Mouse (Mus musculus): ENCODE data around the gene Astn2. TPM values are rescaled to one million over a fixed set of nuclear protein-coding genes. Genes with fewer than 3 reads are reported as not detected.

Astn2 gene
- 0.92 and 0.97 TPM in 2 replicates for polyA plus RNA-seq (2015; fragmentation: Nextera tagmentation; extraction: Ambion mirVana)

DNA sequence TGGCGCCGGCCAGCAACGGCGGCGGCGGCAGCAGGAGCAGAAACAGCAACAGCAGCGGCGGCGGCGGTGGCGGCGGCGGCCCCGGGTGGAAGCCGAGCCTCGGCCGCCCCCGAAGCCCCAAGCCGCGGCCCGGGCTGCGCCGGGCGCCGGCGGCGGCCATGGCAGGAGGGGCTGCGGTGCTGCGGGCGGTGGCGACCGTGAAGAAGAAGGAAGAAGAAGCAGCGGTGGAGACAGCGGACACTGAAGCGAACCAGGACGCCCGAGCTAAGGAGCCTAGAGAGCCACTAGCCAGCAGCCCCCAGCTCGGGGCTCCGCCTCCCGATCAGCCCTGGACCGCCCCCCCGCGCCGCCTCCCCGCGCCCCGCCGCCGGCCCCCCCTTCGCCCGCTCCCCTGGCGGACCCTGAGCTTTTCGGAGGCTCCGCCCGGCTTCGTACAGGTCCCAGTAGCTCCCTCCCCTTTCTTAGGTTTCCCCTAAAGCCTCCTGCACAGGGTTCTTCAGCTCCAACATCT, at the start of gene Astn2:
Astn2 (minus strand) TSS at position 411 of the 511 bp plus-strand sequence.
- no peaks in the 10 kb centered on the region for H3K36me3 ChIP-seq
- H3K4me1 ChIP-seq: peaks cover 13% of the 10 kb centered on the region; the same call in 1 of the 2 replicates
- ATAC-seq (ENCODE audit: borderline replicate concordance, extremely low read depth, low FRiP score, low TSS enrichment): peak; percentile 66
- H3K4me3 ChIP-seq: peak within 1 kb of the TSS; percentile 66
- H3K27ac ChIP-seq: no peak within 1 kb of the TSS
- WGBS: under 1% methylated on average over 22 of the region's 56 CpGs
- peak within 1 kb of the TSS; percentile 41 for H3K9ac ChIP-seq
- no peaks in the 10 kb centered on the region for H3K9me3 ChIP-seq
- H3K4me2 ChIP-seq: peak within 1 kb of the TSS; percentile 96
- peaks cover 47% of the 10 kb centered on the region for H3K27me3 ChIP-seq

- no peaks in the 10 kb centered on the region for H3K27me3 ChIP-seq
- no peak overlapping the region for H3K9ac ChIP-seq
- H3K4me2 ChIP-seq: no peak overlapping the region
- no peaks in the 10 kb centered on the region for H3K36me3 ChIP-seq
- H3K4me3 ChIP-seq: no peak overlapping the region
- H3K9me3 ChIP-seq: no peaks in the 10 kb centered on the region
- no peak for ATAC-seq (ENCODE audit: borderline replicate concordance, extremely low read depth, low FRiP score, low TSS enrichment)
- WGBS: 28% methylated on average over 3 of the region's 3 CpGs
- H3K27ac ChIP-seq: no peak overlapping the region
- H3K4me1 ChIP-seq: no peaks in the 10 kb centered on the region
These were observed 45.7 kb upstream of the Astn2 start for GRCm38 (mm10) chr4:66450115-66450514.

GRCm38 (mm10) chr4:66431256-66431655, 26.8 kb upstream of the Astn2 start:
- Histone ChIP-seq H3K27ac (no peak overlapping the region), H3K27me3 (no peaks in the 10 kb centered on the region), H3K4me1 (no peaks in the 10 kb centered on the region), H3K9ac (no peak overlapping the region), H3K36me3 (no peaks in the 10 kb centered on the region), H3K9me3 (no peaks in the 10 kb centered on the region), H3K4me3 (no peak overlapping the region), H3K4me2 (no peak overlapping the region)
- ATAC-seq (ENCODE audit: borderline replicate concordance, extremely low read depth, low FRiP score, low TSS enrichment): no peak
- 45% methylated on average over 1 of the region's 1 CpGs for WGBS

DNA sequence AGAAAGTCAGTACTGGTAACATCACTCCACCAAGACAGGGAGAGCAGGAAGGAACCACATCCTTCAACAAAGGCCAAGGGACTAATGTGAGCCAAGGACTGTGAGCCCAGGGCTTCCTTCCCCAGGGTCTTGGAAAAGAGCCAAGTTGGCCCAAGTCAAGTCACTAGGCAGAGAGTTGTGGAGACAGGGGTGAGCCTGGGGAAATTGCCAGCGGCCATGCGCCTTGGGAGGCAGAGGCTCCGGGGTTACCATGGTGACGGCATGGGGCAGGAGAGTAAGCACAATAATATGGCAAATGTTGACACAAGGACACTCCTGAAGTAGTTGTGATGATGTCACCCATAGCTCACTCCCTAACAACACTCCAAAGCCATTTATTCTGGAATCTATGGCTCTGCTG, 21.4 kb upstream of the Astn2 start:
- Histone ChIP-seq H3K27me3 (no peaks in the 10 kb centered on the region), H3K9me3 (no peaks in the 10 kb centered on the region), H3K9ac (no peak overlapping the region), H3K4me2 (no peak overlapping the region), H3K36me3 (no peaks in the 10 kb centered on the region), H3K4me1 (0 out of 2 replicates have a peak, but pooled peaks cover 3% of the 10 kb centered on the region), H3K4me3 (no peak overlapping the region), H3K27ac (no peak overlapping the region)
- peak; percentile 55; the same call in 1 of the 2 replicates for ATAC-seq (ENCODE audit: borderline replicate concordance, extremely low read depth, low FRiP score, low TSS enrichment)
- WGBS: 36% methylated on average over 4 of the region's 4 CpGs

- ATAC-seq (ENCODE audit: borderline replicate concordance, extremely low read depth, low FRiP score, low TSS enrichment): no peak
- Histone ChIP-seq H3K4me2 (peak overlapping the region; percentile 36), H3K4me3 (peak overlapping the region; percentile 24), H3K27me3 (no peaks in the 10 kb centered on the region), H3K4me1 (no peaks in the 10 kb centered on the region), H3K36me3 (no peaks in the 10 kb centered on the region), H3K27ac (no peak overlapping the region), H3K9ac (no peak overlapping the region), H3K9me3 (no peaks in the 10 kb centered on the region)
- 38% methylated on average over 8 of the region's 8 CpGs for WGBS
These were observed 10.4 kb upstream of the Astn2 start for GRCm38 (mm10) chr4:66414778-66415177.

DNA sequence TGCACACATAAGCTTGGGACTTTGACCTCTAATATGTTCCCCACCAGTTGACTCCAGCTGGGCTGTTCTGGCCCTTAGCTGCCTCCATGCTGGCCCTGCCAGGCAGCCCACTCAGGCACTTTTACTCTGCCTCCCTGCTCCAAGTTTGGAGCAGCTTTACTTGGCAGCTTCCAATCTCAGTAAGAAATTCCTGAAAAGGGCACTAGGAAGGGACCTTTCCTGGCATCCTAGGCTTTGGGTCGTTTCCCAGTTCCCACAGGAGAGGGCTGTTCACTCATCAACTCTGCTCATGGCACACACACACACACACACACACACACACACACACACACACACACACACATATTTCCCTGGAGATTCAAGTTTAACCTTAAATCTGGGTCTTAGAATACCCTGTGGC, 675 bp upstream of the Astn2 start:
- WGBS: 6% methylated on average over 1 of the region's 1 CpGs

DNA sequence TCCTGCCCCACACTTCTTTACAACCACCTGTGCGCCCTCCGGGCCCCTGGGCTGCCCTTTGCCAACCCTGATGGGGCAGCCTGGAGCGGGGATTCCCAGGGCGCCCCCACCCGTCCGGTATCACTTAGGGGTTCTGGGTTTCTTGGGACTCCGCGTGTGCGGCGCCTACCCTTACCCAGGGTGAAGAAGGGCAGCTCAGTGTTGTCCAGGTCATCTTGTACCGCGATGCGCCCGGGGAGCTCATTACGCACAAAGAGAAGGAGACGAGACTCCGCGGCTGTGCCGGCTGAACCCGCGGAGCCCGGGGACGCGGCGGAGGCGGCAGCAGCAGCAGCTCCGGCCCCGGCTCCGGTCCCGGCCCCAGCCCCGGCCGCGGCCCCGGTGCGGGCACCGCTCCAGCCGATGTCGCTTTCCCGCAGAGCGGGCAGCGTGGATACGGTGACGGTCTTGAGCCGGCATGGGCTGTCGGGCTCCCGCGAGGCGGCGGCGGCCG, 657 bp downstream of the Astn2 start:
- ATAC-seq (ENCODE audit: borderline replicate concordance, extremely low read depth, low FRiP score, low TSS enrichment): peak; percentile 62
- Histone ChIP-seq H3K27ac (no peak overlapping the region), H3K9ac (peak overlapping the region; percentile 41), H3K36me3 (no peaks in the 10 kb centered on the region), H3K27me3 (peaks cover 47% of the 10 kb centered on the region), H3K4me1 (peaks cover 13% of the 10 kb centered on the region; the same call in 1 of the 2 replicates), H3K4me3 (peak overlapping the region; percentile 66), H3K4me2 (peak overlapping the region; percentile 96), H3K9me3 (no peaks in the 10 kb centered on the region)
- under 1% methylated on average over 28 of the region's 51 CpGs for WGBS

More for the DNA sequence above, 675 bp upstream of the Astn2 start:
- Histone ChIP-seq H3K27ac (no peak overlapping the region), H3K9ac (no peak overlapping the region), H3K4me2 (no peak overlapping the region), H3K27me3 (peaks cover 47% of the 10 kb centered on the region), H3K4me3 (no peak overlapping the region), H3K9me3 (no peaks in the 10 kb centered on the region), H3K4me1 (peaks cover 13% of the 10 kb centered on the region; the same call in 1 of the 2 replicates), H3K36me3 (no peaks in the 10 kb centered on the region)
- no peak for ATAC-seq (ENCODE audit: borderline replicate concordance, extremely low read depth, low FRiP score, low TSS enrichment)

- under 1% methylated on average over 22 of the region's 22 CpGs for WGBS
- Histone ChIP-seq H3K9ac (no peak overlapping the region), H3K27me3 (peaks cover 47% of the 10 kb centered on the region), H3K9me3 (no peaks in the 10 kb centered on the region), H3K27ac (no peak overlapping the region), H3K36me3 (no peaks in the 10 kb centered on the region), H3K4me1 (peaks cover 13% of the 10 kb centered on the region; the same call in 1 of the 2 replicates), H3K4me3 (peak overlapping the region; percentile 66), H3K4me2 (peak overlapping the region; percentile 96)
- peak; percentile 23; the same call in 1 of the 2 replicates for ATAC-seq (ENCODE audit: borderline replicate concordance, extremely low read depth, low FRiP score, low TSS enrichment)
These were observed 1.2 kb downstream of the Astn2 start for GRCm38 (mm10) chr4:66403116-66403707.

DNA sequence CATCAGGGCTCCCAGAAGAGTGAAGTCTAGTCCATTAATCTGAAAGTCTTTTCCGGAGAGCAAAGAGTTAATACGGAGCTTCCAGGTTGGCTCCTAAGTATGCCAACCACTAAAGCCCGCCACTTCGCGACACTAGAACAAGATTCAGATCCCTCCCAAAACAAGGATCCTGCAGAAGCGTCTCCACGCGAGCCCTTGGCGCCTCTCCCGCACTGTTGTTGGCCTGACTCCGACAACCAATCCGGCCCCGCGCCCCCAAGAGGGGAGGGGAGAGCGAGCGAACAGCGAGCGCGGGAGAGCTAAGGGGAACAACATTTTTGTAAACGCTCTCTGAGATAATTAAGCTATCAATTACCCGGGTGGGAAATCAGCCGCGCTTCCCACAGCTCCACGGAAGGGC, 1.8 kb downstream of the Astn2 start:
- 0 out of 2 replicates have a peak, but pooled peaks have one; percentile 28 for ATAC-seq (ENCODE audit: borderline replicate concordance, extremely low read depth, low FRiP score, low TSS enrichment)
- peaks cover 47% of the 10 kb centered on the region for H3K27me3 ChIP-seq
- H3K4me1 ChIP-seq: peaks cover 13% of the 10 kb centered on the region; the same call in 1 of the 2 replicates
- H3K27ac ChIP-seq: no peak overlapping the region
- peak overlapping the region; percentile 96 for H3K4me2 ChIP-seq
- H3K9me3 ChIP-seq: no peaks in the 10 kb centered on the region
- H3K9ac ChIP-seq: no peak overlapping the region
- whole genome bisulfite sequencing: under 1% methylated on average over 21 of the region's 24 CpGs
- H3K4me3 ChIP-seq: peak overlapping the region; percentile 66
- no peaks in the 10 kb centered on the region for H3K36me3 ChIP-seq

GRCm38 (mm10) chr4:66401186-66401681, 3.2 kb downstream of the Astn2 start:
- no peak overlapping the region for H3K27ac ChIP-seq
- no peak overlapping the region for H3K4me3 ChIP-seq
- no peaks in the 10 kb centered on the region for H3K36me3 ChIP-seq
- no peak for ATAC-seq (ENCODE audit: borderline replicate concordance, extremely low read depth, low FRiP score, low TSS enrichment)
- WGBS: 17% methylated on average over 8 of the region's 8 CpGs
- peaks cover 13% of the 10 kb centered on the region; the same call in 1 of the 2 replicates for H3K4me1 ChIP-seq
- H3K9ac ChIP-seq: no peak overlapping the region
- no peak overlapping the region; the same call in 1 of the 2 replicates for H3K4me2 ChIP-seq
- no peaks in the 10 kb centered on the region for H3K9me3 ChIP-seq
- peaks cover 46% of the 10 kb centered on the region for H3K27me3 ChIP-seq

DNA sequence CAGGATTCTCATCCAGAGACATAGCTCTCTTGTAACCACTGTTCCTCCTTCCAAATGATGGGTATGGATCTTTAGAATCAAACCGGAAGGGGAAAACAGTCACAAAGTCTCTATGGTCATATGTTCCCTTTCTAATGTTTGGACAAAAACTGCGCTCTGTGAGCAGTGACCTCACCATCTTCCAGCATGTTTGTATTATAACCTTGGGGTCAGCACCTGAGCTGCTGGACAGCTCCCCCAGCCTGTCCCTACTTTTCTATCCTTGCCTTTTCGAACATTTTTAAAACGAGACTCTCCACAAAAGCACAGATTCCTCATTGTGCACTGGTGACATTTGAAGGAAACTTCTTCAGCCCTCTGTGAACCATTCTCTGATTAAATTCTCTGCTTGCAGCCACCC, 5.3 kb downstream of the Astn2 start:
- no peak for ATAC-seq (ENCODE audit: borderline replicate concordance, extremely low read depth, low FRiP score, low TSS enrichment)
- Histone ChIP-seq H3K27me3 (peaks cover 31% of the 10 kb centered on the region), H3K9ac (no peak overlapping the region), H3K36me3 (no peaks in the 10 kb centered on the region), H3K27ac (no peak overlapping the region), H3K9me3 (no peaks in the 10 kb centered on the region), H3K4me2 (no peak overlapping the region), H3K4me3 (no peak overlapping the region), H3K4me1 (peaks cover 13% of the 10 kb centered on the region; the same call in 1 of the 2 replicates)
- WGBS: 38% methylated on average over 4 of the region's 4 CpGs

GRCm38 (mm10) chr4:66397216-66397615, 7.2 kb downstream of the Astn2 start:
- no peaks in the 10 kb centered on the region for H3K36me3 ChIP-seq
- no peak overlapping the region for H3K27ac ChIP-seq
- no peak overlapping the region for H3K4me3 ChIP-seq
- ATAC-seq (ENCODE audit: borderline replicate concordance, extremely low read depth, low FRiP score, low TSS enrichment): no peak
- H3K4me2 ChIP-seq: no peak overlapping the region
- peaks cover 13% of the 10 kb centered on the region for H3K27me3 ChIP-seq
- no peak overlapping the region for H3K9ac ChIP-seq
- H3K9me3 ChIP-seq: no peaks in the 10 kb centered on the region
- H3K4me1 ChIP-seq: no peaks in the 10 kb centered on the region

All from lung, embryonic 15.5 days (tissue).